Mouse (Mus musculus): ENCODE data around the gene Colgalt2.

DNA sequence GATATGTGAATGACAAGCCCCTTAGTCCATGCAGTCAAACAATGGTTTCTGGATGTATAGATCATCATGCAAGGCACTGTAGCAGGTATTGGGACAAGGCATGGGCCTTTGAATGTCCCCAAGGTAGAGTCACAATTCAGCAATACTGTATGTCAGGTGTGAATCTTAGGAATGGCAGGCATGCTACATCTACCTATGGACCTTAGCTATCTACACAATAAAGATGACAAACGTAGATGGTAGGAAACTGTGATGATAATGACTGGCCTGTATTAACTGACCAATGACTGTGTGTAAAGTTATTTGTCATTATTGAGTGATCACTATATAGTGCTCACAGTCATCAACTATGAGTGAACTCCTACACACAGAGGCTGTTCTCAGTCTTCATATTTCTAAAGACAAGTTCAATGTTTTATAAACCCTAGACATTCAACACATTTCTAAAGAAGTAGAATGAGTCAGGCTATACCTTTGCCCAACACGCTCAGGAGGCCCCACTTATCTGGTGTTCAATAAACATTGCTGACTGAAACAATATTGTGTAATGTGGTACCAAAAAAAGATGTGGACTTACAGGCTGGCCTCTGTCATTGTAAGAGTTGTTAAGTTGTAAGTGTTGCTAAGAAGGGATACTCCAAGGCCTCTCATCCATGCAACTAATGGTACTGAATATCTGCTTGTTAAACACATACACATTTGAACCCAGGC, 144.0 kb downstream of the Colgalt2 start:
- no peak for TF ChIP-seq POLR2A (IDR thresholded peaks at IDR 0.05; ENCODE audit: low read depth, low read length)
- no peak for TF ChIP-seq CTCF (conservative IDR thresholded peaks at IDR 0.05; ENCODE audit: insufficient read depth, insufficient read length, low read depth, low read length)
